Mouse (Mus musculus): Measurements from ENCODE around the gene Kat14. TPM values are rescaled to one million over a fixed set of nuclear protein-coding genes. Genes with fewer than 3 reads are reported as not detected.

Gene Kat14
- total and polyA plus RNA-seq, 3 experiments = 25.9 to 52.9 TPM; not detected in 1

DNA sequence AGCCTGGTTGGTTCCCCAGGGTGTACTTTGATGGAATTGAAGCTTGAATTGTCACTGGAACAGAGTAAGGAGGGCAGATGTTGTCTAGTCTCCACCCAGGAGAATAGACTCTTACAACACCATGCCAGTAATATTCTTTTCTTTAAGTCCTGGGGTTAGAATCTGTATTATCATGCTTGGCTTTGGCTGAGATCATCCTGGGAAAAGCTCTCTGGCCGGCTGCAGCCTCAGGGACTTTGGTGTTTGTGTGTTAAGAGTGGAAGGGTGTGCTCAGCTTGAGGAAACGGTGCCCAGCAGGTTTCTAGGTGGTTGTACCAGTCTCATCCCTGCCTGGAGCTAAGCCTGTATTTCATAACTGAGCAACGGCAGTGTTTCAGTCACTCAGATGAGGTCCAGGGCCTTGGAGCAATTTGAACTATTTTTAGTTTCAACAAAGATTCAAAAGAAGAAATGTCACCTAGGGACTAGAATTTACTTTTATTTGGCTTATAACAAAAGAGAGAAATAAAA is 70.5 kb downstream of the Kat14 start:
- H3K79me2 ChIP-seq (ENCODE audit: control insufficient read depth, insufficient read depth, low read length, poor library complexity) = no peaks in the 10 kb centered on the region
- H3K4me3 ChIP-seq (ENCODE audit: control insufficient read depth in 1 of 2, insufficient read depth in 1 of 2, low read depth in 2 of 2, low read length in 2 of 2) = no peak overlapping the region
- H3K36me3 ChIP-seq (ENCODE audit: control insufficient read depth in 1 of 2, insufficient read depth in 2 of 2, low read length in 2 of 2) = no peaks in the 10 kb centered on the region
- H3K9me3 ChIP-seq (replicated peaks; ENCODE audit: insufficient read depth, low read length) = no peaks in the 10 kb centered on the region
- TF ChIP-seq USF2 (IDR thresholded peaks at IDR 0.05; ENCODE audit: borderline replicate concordance in 1 of 2, insufficient read depth in 1 of 2, low read depth in 1 of 2, low read length in 2 of 2) (no peak), TCF12 (IDR thresholded peaks at IDR 0.05; ENCODE audit: low read depth, low read length) (no peak), CHD1 (IDR thresholded peaks at IDR 0.05; ENCODE audit: low read depth, low read length) (no peak), TAL1 (IDR thresholded peaks at IDR 0.05; ENCODE audit: low read length) (no peak), ELF1 (IDR thresholded peaks at IDR 0.05; ENCODE audit: low read depth, low read length) (no peak), MYB (IDR thresholded peaks at IDR 0.05; ENCODE audit: low read depth, low read length) (no peak), ZNF384 (IDR thresholded peaks at IDR 0.05; ENCODE audit: low read depth, low read length) (no peak), MXI1 (IDR thresholded peaks at IDR 0.05; ENCODE audit: low read depth, low read length) (no peak)
- no peak overlapping the region for H3K27ac ChIP-seq (ENCODE audit: control insufficient read depth, low read depth, low read length)
- DNase-seq (ENCODE audit: low read depth, low spot score) = no peak
- H3K9ac ChIP-seq (ENCODE audit: control insufficient read depth, low read depth, low read length, poor library complexity, severe bottlenecking) = no peak overlapping the region
- H3K27me3 ChIP-seq (ENCODE audit: control insufficient read depth in 1 of 2, insufficient read depth in 2 of 2, low read length in 2 of 2) = peaks cover 0 to 1% of the 10 kb centered on the region in 2 experiments; a peak in 2 of 4 replicates
- H3K4me1 ChIP-seq (ENCODE audit: control insufficient read depth in 1 of 2, insufficient read depth in 2 of 2, low read length in 2 of 2) = no peaks in the 10 kb centered on the region

DNA sequence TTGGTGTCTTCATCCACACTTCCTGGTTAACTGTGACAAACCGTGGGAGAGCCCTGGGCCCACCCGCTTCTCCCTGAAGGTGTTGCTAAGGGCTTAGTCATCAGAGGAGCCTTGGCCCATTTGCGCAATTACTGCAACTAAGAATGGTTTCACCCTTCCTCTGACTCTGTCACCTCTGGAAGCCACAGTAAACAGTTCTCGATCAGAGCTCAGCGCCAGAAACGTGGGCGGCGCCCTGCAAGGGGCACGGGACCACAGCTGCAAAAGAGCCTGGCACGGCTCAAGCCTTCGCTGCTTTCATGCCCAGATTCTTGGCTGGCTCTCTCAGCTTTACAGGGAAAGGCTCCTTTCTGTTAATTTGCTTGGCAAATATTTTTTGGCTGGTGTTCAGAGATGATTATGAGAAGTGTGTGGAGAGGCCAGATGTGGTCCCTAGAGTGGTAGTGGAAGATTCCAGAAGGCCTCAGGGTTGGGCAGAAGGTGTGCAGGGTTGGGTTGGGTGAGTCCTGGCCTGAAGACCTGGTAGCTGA is 72.7 kb downstream of the Kat14 start:
- DNase-seq (ENCODE audit: low read depth, low spot score) = no peak
- no peak overlapping the region for H3K27ac ChIP-seq (ENCODE audit: control insufficient read depth, low read depth, low read length)
- TF ChIP-seq CTCF (IDR thresholded peaks at IDR 0.05 in 2 of 3, conservative IDR thresholded peaks at IDR 0.05 in 1 of 3; ENCODE audit: control insufficient read depth in 1 of 3, insufficient read depth in 1 of 3, low read depth in 2 of 3, low read length in 3 of 3, poor library complexity in 1 of 3, severe bottlenecking in 1 of 3) (no peak), NRF1 (IDR thresholded peaks at IDR 0.05; ENCODE audit: insufficient read depth, low read depth, low read length, poor library complexity, severe bottlenecking) (no peak), EP300 (IDR thresholded peaks at IDR 0.05; ENCODE audit: low read depth in 1 of 2, low read length in 2 of 2) (no peak), GATA1 (IDR thresholded peaks at IDR 0.05; ENCODE audit: low read depth, low read length) (no peak), MEF2A (IDR thresholded peaks at IDR 0.05; ENCODE audit: extremely low read depth, insufficient replicate concordance, low read depth, low read length, poor library complexity, severe bottlenecking) (no peak), MAX (IDR thresholded peaks at IDR 0.05; ENCODE audit: low read length) (no peak), USF2 (IDR thresholded peaks at IDR 0.05; ENCODE audit: borderline replicate concordance in 1 of 2, insufficient read depth in 1 of 2, low read depth in 1 of 2, low read length in 2 of 2) (no peak), ZC3H11A (IDR thresholded peaks at IDR 0.05; ENCODE audit: low read depth, low read length) (no peak), ETS1 (IDR thresholded peaks at IDR 0.05; ENCODE audit: low read depth, low read length) (no peak), POLR2A (IDR thresholded peaks at IDR 0.05; ENCODE audit: control insufficient read depth in 1 of 2, insufficient read depth in 1 of 2, low read depth in 1 of 2, low read length in 2 of 2, poor library complexity in 1 of 2) (no peak), MYB (IDR thresholded peaks at IDR 0.05; ENCODE audit: low read depth, low read length) (no peak), MXI1 (IDR thresholded peaks at IDR 0.05; ENCODE audit: low read depth, low read length) (no peak), JUND (IDR thresholded peaks at IDR 0.05; ENCODE audit: low read depth, low read length) (no peak), MYC (IDR thresholded peaks at IDR 0.05; ENCODE audit: low read depth, low read length) (no peak), HCFC1 (IDR thresholded peaks at IDR 0.05; ENCODE audit: low read depth, low read length) (no peak), ZMIZ1 (IDR thresholded peaks at IDR 0.05; ENCODE audit: low read depth, low read length) (no peak), TCF12 (IDR thresholded peaks at IDR 0.05; ENCODE audit: low read depth, low read length) (no peak)

More for the DNA sequence above, 72.7 kb downstream of the Kat14 start:
- no peak overlapping the region for H3K9ac ChIP-seq (ENCODE audit: control insufficient read depth, low read depth, low read length, poor library complexity, severe bottlenecking)
- H3K27me3 ChIP-seq (ENCODE audit: control insufficient read depth in 1 of 2, insufficient read depth in 2 of 2, low read length in 2 of 2) = peaks cover 0 to 1% of the 10 kb centered on the region in 2 experiments; a peak in 2 of 4 replicates
- no peaks in the 10 kb centered on the region for H3K9me3 ChIP-seq (replicated peaks; ENCODE audit: insufficient read depth, low read length)
- peaks cover 0 to 2% of the 10 kb centered on the region in 2 experiments; a peak in 1 of 4 replicates for H3K4me1 ChIP-seq (ENCODE audit: control insufficient read depth in 1 of 2, insufficient read depth in 2 of 2, low read length in 2 of 2)
- no peaks in the 10 kb centered on the region for H3K79me2 ChIP-seq (ENCODE audit: control insufficient read depth, insufficient read depth, low read length, poor library complexity)
- no peaks in the 10 kb centered on the region for H3K36me3 ChIP-seq (ENCODE audit: control insufficient read depth in 1 of 2, insufficient read depth in 2 of 2, low read length in 2 of 2)
- H3K4me3 ChIP-seq (ENCODE audit: control insufficient read depth in 1 of 2, insufficient read depth in 1 of 2, low read depth in 2 of 2, low read length in 2 of 2) = no peak overlapping the region
